Mouse (Mus musculus): ENCODE data around the gene Cnot8. TPM values are rescaled to one million over a fixed set of nuclear protein-coding genes. Genes with fewer than 3 reads are reported as not detected.
"Not testable (repeated sequence)": the region's sequence is repeated elsewhere in the genome, so short reads cannot be mapped to it uniquely, and the experiment has no call there.

The Cnot8 gene
- polyA plus RNA-seq, 1 experiment from 2014 or later: 67.0 TPM

- no peaks in the 10 kb centered on the region for H3K36me3 ChIP-seq (ENCODE audit: control insufficient read depth, insufficient read depth, low read length)
- peaks cover 8% of the 10 kb centered on the region for H3K4me1 ChIP-seq (ENCODE audit: control insufficient read depth, insufficient read depth, low read length)
- 47% methylated on average over 4 of the region's 4 CpGs for WGBS (ENCODE audit: insufficient replicate concordance)
- H3K9ac ChIP-seq (ENCODE audit: low read depth, low read length): peak overlapping the region; percentile 1; the same call in 1 of the 2 replicates
- no peak for ATAC-seq (replicated peaks; ENCODE audit: insufficient number of reproducible peaks, low FRiP score, low TSS enrichment)
- H3K4me2 ChIP-seq: peak overlapping the region; percentile 39
- peaks cover 3% of the 10 kb centered on the region; the same call in 1 of the 2 replicates for H3K27me3 ChIP-seq (ENCODE audit: control insufficient read depth, insufficient read depth, low read length)
- H3K4me3 ChIP-seq (ENCODE audit: low read depth, low read length): peak overlapping the region; percentile 6; the same call in 1 of the 2 replicates
- no peaks in the 10 kb centered on the region for H3K9me3 ChIP-seq (replicated peaks; ENCODE audit: control insufficient read depth, low read length)
- no peak overlapping the region for H3K27ac ChIP-seq (ENCODE audit: low read depth, low read length)
Measured at GRCm38 (mm10) chr11:58092541-58092940, 11.4 kb upstream of the Cnot8 start.

- H3K27me3 ChIP-seq (ENCODE audit: control insufficient read depth, insufficient read depth, low read length): peaks cover 3% of the 10 kb centered on the region; the same call in 1 of the 2 replicates
- no peaks in the 10 kb centered on the region for H3K36me3 ChIP-seq (ENCODE audit: control insufficient read depth, insufficient read depth, low read length)
- H3K4me1 ChIP-seq (ENCODE audit: control insufficient read depth, insufficient read depth, low read length): peaks cover 11% of the 10 kb centered on the region
- 11% methylated on average over 12 of the region's 12 CpGs for WGBS (ENCODE audit: insufficient replicate concordance)
- peak within 1 kb of the TSS; percentile 1; the same call in 1 of the 2 replicates for H3K9ac ChIP-seq (ENCODE audit: low read depth, low read length)
- H3K4me2 ChIP-seq: peak within 1 kb of the TSS; percentile 39
- H3K27ac ChIP-seq (ENCODE audit: low read depth, low read length): no peak within 1 kb of the TSS
- no peak for ATAC-seq (replicated peaks; ENCODE audit: insufficient number of reproducible peaks, low FRiP score, low TSS enrichment)
- peak within 1 kb of the TSS; percentile 6; the same call in 1 of the 2 replicates for H3K4me3 ChIP-seq (ENCODE audit: low read depth, low read length)
- H3K9me3 ChIP-seq (replicated peaks; ENCODE audit: control insufficient read depth, low read length): no peaks in the 10 kb centered on the region
Measured at GRCm38 (mm10) chr11:58093021-58093528, 10.9 kb upstream of the Cnot8 start, which contains the start of gene Gm12248. Gm12248 (minus strand) TSS chr11:58093134.

- 71% methylated on average over 4 of the region's 4 CpGs for WGBS (ENCODE audit: insufficient replicate concordance)
- Histone ChIP-seq H3K27ac (ENCODE audit: low read depth, low read length) (no peak overlapping the region), H3K27me3 (ENCODE audit: control insufficient read depth, insufficient read depth, low read length) (peaks cover 3% of the 10 kb centered on the region; the same call in 1 of the 2 replicates), H3K36me3 (ENCODE audit: control insufficient read depth, insufficient read depth, low read length) (no peaks in the 10 kb centered on the region), H3K9ac (ENCODE audit: low read depth, low read length) (no peak overlapping the region), H3K4me2 (no peak overlapping the region), H3K4me3 (ENCODE audit: low read depth, low read length) (no peak overlapping the region), H3K9me3 (replicated peaks; ENCODE audit: control insufficient read depth, low read length) (no peaks in the 10 kb centered on the region), H3K4me1 (ENCODE audit: control insufficient read depth, insufficient read depth, low read length) (peaks cover 11% of the 10 kb centered on the region)
- no peak for ATAC-seq (replicated peaks; ENCODE audit: insufficient number of reproducible peaks, low FRiP score, low TSS enrichment)
Measured at GRCm38 (mm10) chr11:58094766-58095165, 9.2 kb upstream of the Cnot8 start.

DNA sequence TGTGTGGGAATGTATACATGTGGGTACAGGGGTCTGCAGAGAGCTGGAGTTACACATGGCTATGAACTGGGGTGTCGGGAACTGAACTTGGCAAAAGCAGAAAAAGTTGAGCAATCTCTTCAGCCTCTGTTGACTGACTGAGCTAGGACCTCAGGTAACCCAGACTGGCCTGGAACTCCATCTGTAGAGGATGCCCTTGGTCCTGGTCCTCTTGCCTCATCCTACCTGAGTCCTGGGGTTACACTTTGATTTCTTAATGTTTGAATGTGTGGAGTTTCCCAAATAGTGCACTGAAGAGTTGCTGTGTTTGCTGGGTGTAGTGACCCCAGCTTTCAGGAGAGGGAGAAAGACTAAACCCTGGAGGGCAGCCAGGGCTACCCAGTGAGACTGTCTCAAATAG, 8.4 kb upstream of the Cnot8 start:
- Histone ChIP-seq H3K9ac (ENCODE audit: low read depth, low read length) (no peak overlapping the region), H3K27me3 (ENCODE audit: control insufficient read depth, insufficient read depth, low read length) (peaks cover 3% of the 10 kb centered on the region; the same call in 1 of the 2 replicates), H3K4me2 (no peak overlapping the region), H3K27ac (ENCODE audit: low read depth, low read length) (no peak overlapping the region), H3K9me3 (replicated peaks; ENCODE audit: control insufficient read depth, low read length) (no peaks in the 10 kb centered on the region), H3K4me3 (ENCODE audit: low read depth, low read length) (no peak overlapping the region), H3K4me1 (ENCODE audit: control insufficient read depth, insufficient read depth, low read length) (peaks cover 11% of the 10 kb centered on the region), H3K36me3 (ENCODE audit: control insufficient read depth, insufficient read depth, low read length) (no peaks in the 10 kb centered on the region)
- 91% methylated on average over 1 of the region's 1 CpGs for WGBS (ENCODE audit: insufficient replicate concordance)
- ATAC-seq (replicated peaks; ENCODE audit: insufficient number of reproducible peaks, low FRiP score, low TSS enrichment): no peak

DNA sequence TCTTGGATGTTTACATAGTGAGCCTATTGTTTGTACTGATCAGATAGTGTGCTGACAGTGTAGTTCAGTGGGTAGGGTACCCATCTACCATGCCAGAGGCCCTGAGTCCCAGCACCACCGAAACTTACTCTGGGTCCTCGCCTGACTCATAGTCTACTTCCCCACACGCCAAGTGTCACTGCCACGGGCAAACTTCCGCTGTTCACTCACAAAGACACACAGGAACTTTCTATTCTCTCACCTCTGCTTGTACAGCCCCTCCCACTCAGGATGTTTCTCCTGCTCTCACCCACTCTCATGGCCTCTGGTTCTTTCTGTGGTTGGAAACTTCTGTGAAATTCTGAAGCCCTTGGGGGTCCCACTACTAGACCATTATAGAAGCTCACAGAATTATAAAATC, 7.8 kb upstream of the Cnot8 start:
- Histone ChIP-seq H3K4me3 (ENCODE audit: low read depth, low read length) (no peak overlapping the region), H3K4me1 (ENCODE audit: control insufficient read depth, insufficient read depth, low read length) (peaks cover 11% of the 10 kb centered on the region), H3K27ac (ENCODE audit: low read depth, low read length) (no peak overlapping the region), H3K9ac (ENCODE audit: low read depth, low read length) (no peak overlapping the region), H3K27me3 (ENCODE audit: control insufficient read depth, insufficient read depth, low read length) (peaks cover 3% of the 10 kb centered on the region; the same call in 1 of the 2 replicates), H3K36me3 (ENCODE audit: control insufficient read depth, insufficient read depth, low read length) (no peaks in the 10 kb centered on the region), H3K9me3 (replicated peaks; ENCODE audit: control insufficient read depth, low read length) (no peaks in the 10 kb centered on the region), H3K4me2 (no peak overlapping the region)
- 77% methylated on average over 5 of the region's 5 CpGs for WGBS (ENCODE audit: insufficient replicate concordance)
- ATAC-seq (replicated peaks; ENCODE audit: insufficient number of reproducible peaks, low FRiP score, low TSS enrichment): no peak

GRCm38 (mm10) chr11:58096821-58097620, 6.9 kb upstream of the Cnot8 start:
- Histone ChIP-seq H3K9me3 (replicated peaks; ENCODE audit: control insufficient read depth, low read length) (no peaks in the 10 kb centered on the region), H3K4me2 (peak overlapping the region; percentile 79), H3K27me3 (ENCODE audit: control insufficient read depth, insufficient read depth, low read length) (peaks cover 3% of the 10 kb centered on the region; the same call in 1 of the 2 replicates), H3K36me3 (ENCODE audit: control insufficient read depth, insufficient read depth, low read length) (no peaks in the 10 kb centered on the region), H3K9ac (ENCODE audit: low read depth, low read length) (no peak overlapping the region; the same call in 1 of the 2 replicates), H3K4me1 (ENCODE audit: control insufficient read depth, insufficient read depth, low read length) (peaks cover 11% of the 10 kb centered on the region), H3K27ac (ENCODE audit: low read depth, low read length) (no peak overlapping the region), H3K4me3 (ENCODE audit: low read depth, low read length) (peak overlapping the region; percentile 47)
- 41% methylated on average over 20 of the region's 20 CpGs for WGBS (ENCODE audit: insufficient replicate concordance)
- no peak for ATAC-seq (replicated peaks; ENCODE audit: insufficient number of reproducible peaks, low FRiP score, low TSS enrichment)

- H3K9me3 ChIP-seq (replicated peaks; ENCODE audit: control insufficient read depth, low read length): no peaks in the 10 kb centered on the region
- H3K4me3 ChIP-seq (ENCODE audit: low read depth, low read length): peak overlapping the region; percentile 47
- peak overlapping the region; percentile 79 for H3K4me2 ChIP-seq
- H3K9ac ChIP-seq (ENCODE audit: low read depth, low read length): peak overlapping the region; percentile 54; the same call in 1 of the 2 replicates
- H3K27me3 ChIP-seq (ENCODE audit: control insufficient read depth, insufficient read depth, low read length): peaks cover 3% of the 10 kb centered on the region; the same call in 1 of the 2 replicates
- no peaks in the 10 kb centered on the region for H3K36me3 ChIP-seq (ENCODE audit: control insufficient read depth, insufficient read depth, low read length)
- peaks cover 7% of the 10 kb centered on the region for H3K4me1 ChIP-seq (ENCODE audit: control insufficient read depth, insufficient read depth, low read length)
- WGBS (ENCODE audit: insufficient replicate concordance): 2% methylated on average over 31 of the region's 38 CpGs
- H3K27ac ChIP-seq (ENCODE audit: low read depth, low read length): no peak overlapping the region
- 0 out of 2 replicates have a peak, but pooled peaks have one; percentile 53 for ATAC-seq (replicated peaks; ENCODE audit: insufficient number of reproducible peaks, low FRiP score, low TSS enrichment)
Measured at GRCm38 (mm10) chr11:58097621-58098365, 6.2 kb upstream of the Cnot8 start.

DNA sequence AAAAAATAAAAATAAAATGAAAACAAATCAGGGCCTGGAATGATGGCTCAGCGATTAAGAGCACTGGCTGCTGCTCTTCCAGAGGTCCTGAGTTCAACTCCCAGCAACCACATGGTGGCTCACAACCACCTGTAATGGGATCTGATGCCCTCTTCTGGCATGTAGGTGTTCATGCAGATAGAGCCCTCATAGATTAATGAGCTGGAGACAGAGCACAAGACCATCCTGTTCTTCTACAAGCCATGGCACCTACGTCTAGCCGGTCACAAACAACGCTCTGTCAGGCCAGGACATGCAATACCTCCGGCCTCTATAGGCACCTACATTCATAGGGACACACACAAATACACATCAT, 5.6 kb upstream of the Cnot8 start:
- peak overlapping the region; percentile 79 for H3K4me2 ChIP-seq
- ATAC-seq (replicated peaks; ENCODE audit: insufficient number of reproducible peaks, low FRiP score, low TSS enrichment); H3K27me3 ChIP-seq (ENCODE audit: control insufficient read depth, insufficient read depth, low read length); H3K36me3 ChIP-seq (ENCODE audit: control insufficient read depth, insufficient read depth, low read length); H3K9me3 ChIP-seq (replicated peaks; ENCODE audit: control insufficient read depth, low read length); H3K9ac ChIP-seq (ENCODE audit: low read depth, low read length); H3K4me1 ChIP-seq (ENCODE audit: control insufficient read depth, insufficient read depth, low read length); H3K27ac ChIP-seq (ENCODE audit: low read depth, low read length): not testable (repeated sequence)
- WGBS (ENCODE audit: insufficient replicate concordance): 63% methylated on average over 5 of the region's 5 CpGs
- peak overlapping the region; percentile 47 for H3K4me3 ChIP-seq (ENCODE audit: low read depth, low read length)
